Mouse (Mus musculus) heart, postnatal 25 days (tissue): ENCODE measurements around the gene Btn1a1. TPM values are rescaled to one million over a fixed set of nuclear protein-coding genes. Genes with fewer than 3 reads are reported as not detected.

Experiments
- DNase-seq: peaks from one replicate; pipeline ENCODE4 v3.0.0; 2022; ENCODE audit warnings: low spot score
- intact Hi-C: fragments of 180-260 bp; cut with DNase I; formaldehyde crosslinking; loops from one replicate; pipeline ENCODE4 v1.15.1; 2025
- total RNA-seq, 2 experiments: library from RNA; stranded (reverse); gene quantifications; 2 replicates each; pipeline ENCODE4 v1.2.3; 2021

Btn1a1 gene
- total RNA-seq, 2 experiments from 2014 or later = not detected

- intact Hi-C loops = no loop called here
Observed at GRCm38 (mm10) chr13:23427401-23427910, 38.2 kb downstream of the Btn1a1 start.

GRCm38 (mm10) chr13:23426922-23427321 lies 38.8 kb downstream of the Btn1a1 start:
- intact Hi-C loops = no loop called here
- no peak for DNase-seq

More at GRCm38 (mm10) chr13:23427401-23427910, 38.2 kb downstream of the Btn1a1 start:
- no peak for DNase-seq

GRCm38 (mm10) chr13:23426335-23426734 lies 39.4 kb downstream of the Btn1a1 start:
- intact Hi-C loops = no loop called here
- no peak for DNase-seq

- DNase-seq = no peak
- intact Hi-C loops = loop anchor here (2.0 kb wide), 1 partner anchor 171 kb away; no protein-coding TSS in a partner anchor
Observed at GRCm38 (mm10) chr13:23425505-23425904, 40.2 kb downstream of the Btn1a1 start.

GRCm38 (mm10) chr13:23424494-23425325 lies 41.0 kb downstream of the Btn1a1 start:
- intact Hi-C loops = loop anchor here (2.0 to 5.0 kb wide), 2 partner anchors 57 to 172 kb away; partner anchors contain the start of gene Zfp322a
- peak; percentile 83 for DNase-seq

- intact Hi-C loops = loop anchor here (2.0 to 5.0 kb wide), 2 partner anchors 57 to 173 kb away; partner anchors contain the start of gene Zfp322a
- DNase-seq = no peak
Observed at GRCm38 (mm10) chr13:23424052-23424380, 41.7 kb downstream of the Btn1a1 start.

- intact Hi-C loops = loop anchor here (2.0 to 5.0 kb wide), 2 partner anchors 56 to 173 kb away; partner anchors contain the start of gene Zfp322a
- peak; percentile 80 for DNase-seq
Observed at GRCm38 (mm10) chr13:23423286-23424051, 42.2 kb downstream of the Btn1a1 start, which contains the start of gene Abt1. Gene Abt1 (minus strand): TSS chr13:23423866.

- intact Hi-C loops = loop anchor here (5.0 kb wide), 1 partner anchor 55 kb away; the partner anchor contains the start of gene Zfp322a
- no peak for DNase-seq
Observed at GRCm38 (mm10) chr13:23422351-23422750, 43.4 kb downstream of the Btn1a1 start.

GRCm38 (mm10) chr13:23412630-23413521 lies 52.8 kb downstream of the Btn1a1 start:
- DNase-seq = no peak
- intact Hi-C loops = loop anchor here (1.0 kb wide), 1 partner anchor 12 kb away; no protein-coding TSS in a partner anchor

GRCm38 (mm10) chr13:23412211-23412629 lies 53.5 kb downstream of the Btn1a1 start:
- intact Hi-C loops = loop anchor here (1.0 kb wide), 1 partner anchor 11 kb away; no protein-coding TSS in a partner anchor
- no peak for DNase-seq

GRCm38 (mm10) chr13:23411311-23412210 lies 54.1 kb downstream of the Btn1a1 start:
- no peak for DNase-seq
- intact Hi-C loops = loop anchor here (1.0 kb wide), 1 partner anchor 10 kb away; no protein-coding TSS in a partner anchor

GRCm38 (mm10) chr13:23410632-23411031 lies 55.1 kb downstream of the Btn1a1 start:
- DNase-seq = no peak
- intact Hi-C loops = no loop called here

Other genes starting within 250 kb of the Btn1a1 start
- not detected for gene Vmn1r222, start 230.0 kb downstream of the Btn1a1 start, total RNA-seq
- gene Vmn1r223, start 218.8 kb downstream of the Btn1a1 start, total RNA-seq = not detected
- 10 to 100 TPM; 16.8 to 20.2 TPM for gene Zfp322a, start 96.7 kb downstream of the Btn1a1 start, total RNA-seq
- 1 to 10 TPM; 3.9 to 4.4 TPM for gene Abt1, start 42.0 kb downstream of the Btn1a1 start, total RNA-seq
- not detected for gene Btn2a2, start 23.0 kb upstream of the Btn1a1 start, total RNA-seq
- 100 to 1,000 TPM; 272 to 334 TPM for gene Hist1h4h, start 65.1 kb upstream of the Btn1a1 start, total RNA-seq
- gene Hist1h2af, start 68.0 kb upstream of the Btn1a1 start, total RNA-seq = 10 to 100 TPM; 13.7 to 25.9 TPM
- gene Hist1h3g, start 69.5 kb upstream of the Btn1a1 start, total RNA-seq = 1 to 10 TPM; 3.4 to 4.1 TPM
- 1 to 10 TPM; 1.4 to 1.9 TPM for gene Hist1h2bh, start 77.5 kb upstream of the Btn1a1 start, total RNA-seq
- gene Hist1h3f, start 78.2 kb upstream of the Btn1a1 start, total RNA-seq = 10 to 100 TPM in 1 of 2 experiments, 1 to 10 TPM in 1; 6.4 to 10.6 TPM
- gene Hist1h4f, start 85.7 kb upstream of the Btn1a1 start, total RNA-seq = 10 to 100 TPM; 33.0 to 46.9 TPM
- gene Hist1h1d, start 87.4 kb upstream of the Btn1a1 start, total RNA-seq = 1 to 10 TPM; 1.8 to 2.5 TPM
- 10 to 100 TPM; 15.4 to 27.3 TPM for gene Hist1h3e, start 96.5 kb upstream of the Btn1a1 start, total RNA-seq
- 1 to 10 TPM; 3.4 to 4.1 TPM for gene Hist1h2ae, start 105.3 kb upstream of the Btn1a1 start, total RNA-seq
- gene Hist1h2bg, start 105.5 kb upstream of the Btn1a1 start, total RNA-seq = 10 to 100 TPM; 28.4 to 48.1 TPM
- 10 to 100 TPM; 16.8 to 17.6 TPM for gene Hist1h2bf, start 108.3 kb upstream of the Btn1a1 start, total RNA-seq
- gene Hist1h2ad, start 108.5 kb upstream of the Btn1a1 start, total RNA-seq = 1 to 10 TPM; 2.4 to 4.8 TPM
- gene Hist1h3d, start 109.9 kb upstream of the Btn1a1 start, total RNA-seq = 1 to 10 TPM; 3.4 to 3.6 TPM
- gene Hist1h4d, start 115.7 kb upstream of the Btn1a1 start, total RNA-seq = 10 to 100 TPM; 54.4 to 63.1 TPM
- 10 to 100 TPM; 10.5 to 10.7 TPM for gene Hist1h2be, start 155.2 kb upstream of the Btn1a1 start, total RNA-seq
- gene Hist1h1e, start 156.7 kb upstream of the Btn1a1 start, total RNA-seq = 10 to 100 TPM; 35.6 to 42.0 TPM
- gene Hist1h2ac, start 218.0 kb upstream of the Btn1a1 start, total RNA-seq = 1 to 10 TPM; 1.5 to 1.9 TPM
- gene Hist1h2bc, start 218.3 kb upstream of the Btn1a1 start, total RNA-seq = 10 to 100 TPM; 73.7 to 74.9 TPM
- gene Hist1h1t, start 229.9 kb upstream of the Btn1a1 start, total RNA-seq = not detected
- 10 to 100 TPM; 42.4 to 60.8 TPM for gene Hist1h4c, start 232.6 kb upstream of the Btn1a1 start, total RNA-seq
- 10 to 100 TPM; 48.9 to 50.3 TPM for gene Hfe, start 245.0 kb upstream of the Btn1a1 start, total RNA-seq